Mouse (Mus musculus): ENCODE data around the gene Abca3. TPM values are rescaled to one million over a fixed set of nuclear protein-coding genes. Genes with fewer than 3 reads are reported as not detected.
A peak's percentile ranks its signal among the peaks of the same experiment; 100 is the strongest.

Abca3 gene
- total and polyA plus RNA-seq, 3 experiments: 12.1 to 13.4 (median 12.6) TPM

- H3K27ac ChIP-seq: no peak overlapping the region
Observed at GRCm38 (mm10) chr17:24364461-24364860, 12.7 kb downstream of the Abca3 start.

GRCm38 (mm10) chr17:24365863-24366262, 14.1 kb downstream of the Abca3 start:
- Histone ChIP-seq H3K27ac (no peak overlapping the region), H3K9ac (ENCODE audit: low read depth, low read length) (no peak overlapping the region), H3K27me3 (ENCODE audit: control insufficient read depth, insufficient read depth, low read length) (no peaks in the 10 kb centered on the region), H3K36me3 (ENCODE audit: control insufficient read depth, insufficient read depth, low read length) (no peaks in the 10 kb centered on the region), H3K4me1 (ENCODE audit: control insufficient read depth, insufficient read depth, low read length) (no peaks in the 10 kb centered on the region), H3K79me2 (replicated peaks; ENCODE audit: control insufficient read depth, insufficient read depth, low read length) (no peaks in the 10 kb centered on the region), H3K4me3 (no peak overlapping the region)
- TF ChIP-seq EP300 (IDR thresholded peaks at IDR 0.05; ENCODE audit: insufficient read depth, low read depth, low read length) (no peak), POLR2A (IDR thresholded peaks at IDR 0.05; ENCODE audit: insufficient read depth, low read depth, low read length) (no peak), CTCF (IDR thresholded peaks at IDR 0.05) (no peak)
- intact Hi-C loops (cut with DNase I): no loop called here
- WGBS: 70% methylated on average over 13 of the region's 13 CpGs
- DNase-seq: no peak

More at GRCm38 (mm10) chr17:24364461-24364860, 12.7 kb downstream of the Abca3 start:
- DNase-seq: no peak
- WGBS: 74% methylated on average over 9 of the region's 9 CpGs
- Histone ChIP-seq H3K9ac (ENCODE audit: low read depth, low read length) (no peak overlapping the region), H3K79me2 (replicated peaks; ENCODE audit: control insufficient read depth, insufficient read depth, low read length) (no peaks in the 10 kb centered on the region), H3K4me3 (no peak overlapping the region), H3K4me1 (ENCODE audit: control insufficient read depth, insufficient read depth, low read length) (no peaks in the 10 kb centered on the region), H3K27me3 (ENCODE audit: control insufficient read depth, insufficient read depth, low read length) (no peaks in the 10 kb centered on the region), H3K36me3 (ENCODE audit: control insufficient read depth, insufficient read depth, low read length) (no peaks in the 10 kb centered on the region)
- intact Hi-C loops (cut with DNase I): no loop called here
- TF ChIP-seq POLR2A (IDR thresholded peaks at IDR 0.05; ENCODE audit: insufficient read depth, low read depth, low read length): no peak
- no peak for TF ChIP-seq CTCF (IDR thresholded peaks at IDR 0.05)
- no peak for TF ChIP-seq EP300 (IDR thresholded peaks at IDR 0.05; ENCODE audit: insufficient read depth, low read depth, low read length)

- TF ChIP-seq EP300 (IDR thresholded peaks at IDR 0.05; ENCODE audit: insufficient read depth, low read depth, low read length) (no peak), POLR2A (IDR thresholded peaks at IDR 0.05; ENCODE audit: insufficient read depth, low read depth, low read length) (no peak), CTCF (IDR thresholded peaks at IDR 0.05) (no peak)
- H3K79me2 ChIP-seq (replicated peaks; ENCODE audit: control insufficient read depth, insufficient read depth, low read length): no peaks in the 10 kb centered on the region
- no peak for DNase-seq
- H3K9ac ChIP-seq (ENCODE audit: low read depth, low read length): no peak overlapping the region
- H3K4me1 ChIP-seq (ENCODE audit: control insufficient read depth, insufficient read depth, low read length): peaks cover 5% of the 10 kb centered on the region
- intact Hi-C loops (cut with DNase I): no loop called here
- no peaks in the 10 kb centered on the region for H3K27me3 ChIP-seq (ENCODE audit: control insufficient read depth, insufficient read depth, low read length)
- WGBS: 50% methylated on average over 5 of the region's 5 CpGs
- H3K4me3 ChIP-seq: no peak overlapping the region
- no peaks in the 10 kb centered on the region for H3K36me3 ChIP-seq (ENCODE audit: control insufficient read depth, insufficient read depth, low read length)
- peak overlapping the region; percentile 52 for H3K27ac ChIP-seq
Observed at GRCm38 (mm10) chr17:24375094-24375712, 23.5 kb downstream of the Abca3 start.

- no peak for TF ChIP-seq POLR2A (IDR thresholded peaks at IDR 0.05; ENCODE audit: insufficient read depth, low read depth, low read length)
- no peaks in the 10 kb centered on the region for H3K36me3 ChIP-seq (ENCODE audit: control insufficient read depth, insufficient read depth, low read length)
- intact Hi-C loops (cut with DNase I): no loop called here
Observed at GRCm38 (mm10) chr17:24375886-24376285, 24.1 kb downstream of the Abca3 start.

GRCm38 (mm10) chr17:24378496-24378895, 26.7 kb downstream of the Abca3 start:
- no peak overlapping the region for H3K9ac ChIP-seq (ENCODE audit: low read depth, low read length)
- no peak overlapping the region for H3K4me3 ChIP-seq
- intact Hi-C loops (cut with DNase I): no loop called here
- no peaks in the 10 kb centered on the region for H3K27me3 ChIP-seq (ENCODE audit: control insufficient read depth, insufficient read depth, low read length)
- H3K36me3 ChIP-seq (ENCODE audit: control insufficient read depth, insufficient read depth, low read length): no peaks in the 10 kb centered on the region
- peaks cover 5% of the 10 kb centered on the region for H3K4me1 ChIP-seq (ENCODE audit: control insufficient read depth, insufficient read depth, low read length)
- no peak overlapping the region for H3K27ac ChIP-seq
- 52% methylated on average over 2 of the region's 2 CpGs for WGBS
- TF ChIP-seq POLR2A (IDR thresholded peaks at IDR 0.05; ENCODE audit: insufficient read depth, low read depth, low read length) (no peak), EP300 (IDR thresholded peaks at IDR 0.05; ENCODE audit: insufficient read depth, low read depth, low read length) (no peak), CTCF (IDR thresholded peaks at IDR 0.05) (no peak)
- DNase-seq: no peak
- no peaks in the 10 kb centered on the region for H3K79me2 ChIP-seq (replicated peaks; ENCODE audit: control insufficient read depth, insufficient read depth, low read length)

More at GRCm38 (mm10) chr17:24375886-24376285, 24.1 kb downstream of the Abca3 start:
- Histone ChIP-seq H3K79me2 (replicated peaks; ENCODE audit: control insufficient read depth, insufficient read depth, low read length) (no peaks in the 10 kb centered on the region), H3K4me1 (ENCODE audit: control insufficient read depth, insufficient read depth, low read length) (peaks cover 5% of the 10 kb centered on the region), H3K27ac (no peak overlapping the region), H3K27me3 (ENCODE audit: control insufficient read depth, insufficient read depth, low read length) (no peaks in the 10 kb centered on the region), H3K9ac (ENCODE audit: low read depth, low read length) (no peak overlapping the region), H3K4me3 (no peak overlapping the region)
- WGBS: 94% methylated on average over 6 of the region's 6 CpGs
- no peak for DNase-seq

GRCm38 (mm10) chr17:24383789-24384188, 32.0 kb downstream of the Abca3 start:
- H3K36me3 ChIP-seq (ENCODE audit: control insufficient read depth, insufficient read depth, low read length): no peaks in the 10 kb centered on the region
- TF ChIP-seq EP300 (IDR thresholded peaks at IDR 0.05; ENCODE audit: insufficient read depth, low read depth, low read length) (no peak), POLR2A (IDR thresholded peaks at IDR 0.05; ENCODE audit: insufficient read depth, low read depth, low read length) (no peak), CTCF (IDR thresholded peaks at IDR 0.05) (no peak)
- H3K4me3 ChIP-seq: no peak overlapping the region
- intact Hi-C loops (cut with DNase I): no loop called here
- H3K9ac ChIP-seq (ENCODE audit: low read depth, low read length): no peak overlapping the region
- WGBS: 76% methylated on average over 8 of the region's 8 CpGs
- H3K27ac ChIP-seq: no peak overlapping the region
- no peaks in the 10 kb centered on the region for H3K27me3 ChIP-seq (ENCODE audit: control insufficient read depth, insufficient read depth, low read length)
- no peak for DNase-seq
- H3K4me1 ChIP-seq (ENCODE audit: control insufficient read depth, insufficient read depth, low read length): no peaks in the 10 kb centered on the region
- no peaks in the 10 kb centered on the region for H3K79me2 ChIP-seq (replicated peaks; ENCODE audit: control insufficient read depth, insufficient read depth, low read length)

All from heart, adult 2 months (tissue).